Mouse (Mus musculus): ENCODE measurements at regions not wholly inside any gene's neighbourhood (a gene's known extent, or its start where the extent isn't known, plus 50 kb on each side); places are given as distances from the start of the nearest gene placed in this dataset.

- TF ChIP-seq CTCF (conservative IDR thresholded peaks at IDR 0.05; ENCODE audit: low read length): no peak
- no peak for TF ChIP-seq POU5F1 (IDR thresholded peaks at IDR 0.05; ENCODE audit: borderline replicate concordance, low read length)
These were observed 178.4 kb upstream of the Jun start for GRCm38 (mm10) chr4:95230461-95230860.

All from E14TG2a.4 (cell line).